18 mouse cellular contexts compared by ENCODE assay signal in genomic region chr15:102239851-102240250, GRCm38 (mm10). TPM values are rescaled to one million over a fixed set of nuclear protein-coding genes. Genes with fewer than 3 reads are reported as not detected.
DNase-seq lines count a peak whose midpoint lies in the region; ATAC-seq and TF ChIP-seq lines count a peak whose summit lies in the region.
"Had no signal": no experiment of that assay in that cellular context is flagged by ENCODE, and none has a peak within 500 bp of the region (broad histone marks: within the 10 kb centered on the region; RNA-seq: fewer than 3 reads in every experiment).

No protein-coding gene starts in this region.

- ATAC-seq in heart, postnatal 0 days (ENCODE audit: insufficient read depth, low read depth): no peak
- no peak for ATAC-seq in heart, embryonic 12.5 days (ENCODE audit: insufficient number of reproducible peaks, low FRiP score)
- ATAC-seq in lung, embryonic 15.5 days (ENCODE audit: borderline replicate concordance, extremely low read depth, low FRiP score, low TSS enrichment): no peak
- ATAC-seq in hindbrain, postnatal 0 days: no peak
- ATAC-seq: activated CD4-positive, CD25-positive, alpha-beta regulatory T cell, adult 4 months; Patski had no signal

- intact Hi-C loops in left cerebral cortex, adult 2 months (cut with DNase I): loop anchor here (1.0 kb wide), 1 partner anchor 75 kb away; no protein-coding TSS in a partner anchor

- H3K4me3 ChIP-seq in heart, postnatal 0 days (ENCODE audit: low read depth, low read length): no peak overlapping the region
- no peak overlapping the region for H3K4me3 ChIP-seq in heart, embryonic 12.5 days
- H3K4me3 ChIP-seq in lung, embryonic 15.5 days: no peak overlapping the region
- peak overlapping the region; percentile 33 for H3K4me3 ChIP-seq in ES-Bruce4 (ENCODE audit: low read depth, low read length)
- no peak overlapping the region for H3K4me3 ChIP-seq in brown adipose tissue, adult 24 weeks (ENCODE audit: insufficient read depth, low read depth, low read length)
- no peak overlapping the region for H3K4me3 ChIP-seq in left cerebral cortex, adult 2 months
- no peak overlapping the region for H3K4me3 ChIP-seq in hindbrain, postnatal 0 days (ENCODE audit: low read length)
- H3K4me3 ChIP-seq: hindbrain, embryonic 13.5 days; midbrain, embryonic 12.5 days; neural tube, embryonic 12.5 days had no signal

- H3K27ac ChIP-seq in heart, postnatal 0 days (ENCODE audit: low read depth): 0 out of 2 replicates have a peak overlapping the region, but pooled peaks have one; percentile 2
- H3K27ac ChIP-seq in heart, embryonic 12.5 days (ENCODE audit: poor library complexity, severe bottlenecking): no peak overlapping the region
- peak overlapping the region; percentile 42; the same call in 1 of the 2 replicates for H3K27ac ChIP-seq in lung, embryonic 15.5 days
- H3K27ac ChIP-seq in ES-Bruce4 (ENCODE audit: insufficient read depth, low read length): peak overlapping the region; percentile 84
- H3K27ac ChIP-seq in brown adipose tissue, adult 24 weeks (replicated peaks; ENCODE audit: low read depth, low read length): peak overlapping the region; percentile 18
- H3K27ac ChIP-seq in left cerebral cortex, adult 2 months: no peak overlapping the region
- no peak overlapping the region for H3K27ac ChIP-seq in hindbrain, postnatal 0 days
- H3K27ac ChIP-seq: hindbrain, embryonic 13.5 days; midbrain, embryonic 12.5 days; neural tube, embryonic 12.5 days had no signal

- H3K27me3 ChIP-seq in heart, postnatal 0 days (ENCODE audit: control insufficient read depth, insufficient read depth, low read length): no peaks in the 10 kb centered on the region
- peaks cover 45% of the 10 kb centered on the region for H3K27me3 ChIP-seq in heart, embryonic 12.5 days (replicated peaks)
- no peaks in the 10 kb centered on the region for H3K27me3 ChIP-seq in lung, embryonic 15.5 days
- H3K27me3 ChIP-seq in ES-Bruce4 (ENCODE audit: control insufficient read depth, insufficient read depth, low read length, poor library complexity, severe bottlenecking): no peaks in the 10 kb centered on the region
- H3K27me3 ChIP-seq in hindbrain, postnatal 0 days (ENCODE audit: insufficient read depth, low read length): peaks cover 4% of the 10 kb centered on the region; the same call in 1 of the 2 replicates
- H3K27me3 ChIP-seq: Patski had no signal

- WGBS in heart, postnatal 0 days: 68% methylated on average over 11 of the region's 11 CpGs
- 71% methylated on average over 11 of the region's 11 CpGs for WGBS in heart, embryonic 12.5 days
- whole genome bisulfite sequencing in lung, embryonic 15.5 days: 72% methylated on average over 11 of the region's 11 CpGs
- 81% methylated on average over 11 of the region's 11 CpGs for WGBS in hindbrain, postnatal 0 days

- no peak for DNase-seq in heart, postnatal 0 days (ENCODE audit: low spot score)
- DNase-seq in lung, postnatal 36 days: no peak
- no peak for DNase-seq in left cerebral cortex, adult 2 months (ENCODE audit: extremely low spot score in 1 of 2, low spot score in 2 of 2)
- DNase-seq in hindbrain, postnatal 0 days (ENCODE audit: low spot score): no peak

- peaks cover 2% of the 10 kb centered on the region; the same call in 1 of the 2 replicates for H3K4me1 ChIP-seq in heart, postnatal 0 days (ENCODE audit: control insufficient read depth, insufficient read depth)
- H3K4me1 ChIP-seq in heart, embryonic 12.5 days (replicated peaks): peaks cover 36% of the 10 kb centered on the region
- peaks cover 49% of the 10 kb centered on the region for H3K4me1 ChIP-seq in lung, embryonic 15.5 days
- H3K4me1 ChIP-seq in ES-Bruce4 (ENCODE audit: control insufficient read depth, insufficient read depth, low read length): peaks cover 6% of the 10 kb centered on the region
- peaks cover 25% of the 10 kb centered on the region for H3K4me1 ChIP-seq in brown adipose tissue, adult 24 weeks (ENCODE audit: control insufficient read depth, insufficient read depth, insufficient read length, low read length)
- peaks cover 5% of the 10 kb centered on the region; the same call in 1 of the 2 replicates for H3K4me1 ChIP-seq in hindbrain, postnatal 0 days (ENCODE audit: insufficient read depth, low read length)

- no peaks in the 10 kb centered on the region for H3K36me3 ChIP-seq in heart, postnatal 0 days (replicated peaks; ENCODE audit: control insufficient read depth, insufficient read depth, low read length)
- H3K36me3 ChIP-seq in heart, embryonic 12.5 days: peaks cover 12% of the 10 kb centered on the region; the same call in 1 of the 2 replicates
- H3K36me3 ChIP-seq in lung, embryonic 15.5 days: peaks cover 43% of the 10 kb centered on the region
- H3K36me3 ChIP-seq in ES-Bruce4 (ENCODE audit: control insufficient read depth, insufficient read depth, low read length, poor library complexity, severe bottlenecking): peaks cover 13% of the 10 kb centered on the region
- H3K36me3 ChIP-seq in hindbrain, postnatal 0 days (ENCODE audit: insufficient read depth, low read length): peaks cover 2% of the 10 kb centered on the region; the same call in 1 of the 2 replicates
- H3K36me3 ChIP-seq: hindbrain, embryonic 13.5 days; midbrain, embryonic 12.5 days had no signal

- no peaks in the 10 kb centered on the region for H3K9me3 ChIP-seq in heart, postnatal 0 days (replicated peaks; ENCODE audit: control insufficient read depth, low read length)
- no peaks in the 10 kb centered on the region for H3K9me3 ChIP-seq in heart, embryonic 12.5 days (replicated peaks)
- H3K9me3 ChIP-seq in lung, embryonic 15.5 days: no peaks in the 10 kb centered on the region
- no peaks in the 10 kb centered on the region for H3K9me3 ChIP-seq in ES-Bruce4 (replicated peaks; ENCODE audit: control insufficient read depth, insufficient read depth, low read length, poor library complexity, severe bottlenecking)
- no peaks in the 10 kb centered on the region for H3K9me3 ChIP-seq in hindbrain, postnatal 0 days (ENCODE audit: low read length)
- H3K9me3 ChIP-seq: hindbrain, embryonic 13.5 days; midbrain, embryonic 12.5 days; neural tube, embryonic 12.5 days had no signal

- no peak for TF ChIP-seq EP300 in heart, postnatal 0 days (IDR thresholded peaks at IDR 0.05; ENCODE audit: low read depth)
- no peak for TF ChIP-seq EP300 in ES-Bruce4 (IDR thresholded peaks at IDR 0.05; ENCODE audit: insufficient read depth, low read depth, low read length)

- TF ChIP-seq POLR2A in ES-Bruce4 (IDR thresholded peaks at IDR 0.05; ENCODE audit: insufficient read depth, low read length): no peak

- H3K9ac ChIP-seq in heart, postnatal 0 days (replicated peaks; ENCODE audit: low read depth, low read length): no peak overlapping the region
- no peak overlapping the region for H3K9ac ChIP-seq in heart, embryonic 12.5 days
- no peak overlapping the region for H3K9ac ChIP-seq in lung, embryonic 15.5 days
- H3K9ac ChIP-seq in ES-Bruce4 (ENCODE audit: low read depth, poor library complexity, severe bottlenecking): peak overlapping the region; percentile 9
- no peak overlapping the region for H3K9ac ChIP-seq in hindbrain, postnatal 0 days (replicated peaks; ENCODE audit: low read length)
- H3K9ac ChIP-seq: hindbrain, embryonic 13.5 days; liver, postnatal 0 days; midbrain, embryonic 12.5 days; neural tube, embryonic 12.5 days had no signal

- no peak overlapping the region for H3K4me2 ChIP-seq in heart, postnatal 0 days (ENCODE audit: low read depth, low read length)
- H3K4me2 ChIP-seq in heart, embryonic 12.5 days: no peak overlapping the region
- no peak overlapping the region for H3K4me2 ChIP-seq in lung, embryonic 15.5 days
- H3K4me2 ChIP-seq in hindbrain, postnatal 0 days (ENCODE audit: low read depth, low read length): no peak overlapping the region
- H3K4me2 ChIP-seq: hindbrain, embryonic 13.5 days; midbrain, embryonic 12.5 days; neural tube, embryonic 12.5 days had no signal

- TF ChIP-seq CTCF in heart, postnatal 0 days (IDR thresholded peaks at IDR 0.05; ENCODE audit: low read depth): no peak
- TF ChIP-seq CTCF in ES-Bruce4 (IDR thresholded peaks at IDR 0.05; ENCODE audit: low read depth, low read length): no peak
- no peak for TF ChIP-seq CTCF in left cerebral cortex, adult 2 months (IDR thresholded peaks at IDR 0.05)
- no peak for TF ChIP-seq CTCF in hindbrain, postnatal 0 days (IDR thresholded peaks at IDR 0.05; ENCODE audit: low read depth)

RNA-seq across cellular contexts. Expression of gene Itgb7, which starts 8.1 kb away (rescaled TPM):
- total RNA-seq in heart, postnatal 0 days (2014; rRNA removed; ENCODE audit: low replicate concordance): 0.23 and 1.1 TPM in 2 replicates
- 0.79 and 0.92 TPM in 2 replicates for polyA plus RNA-seq in heart, postnatal 0 days (2015; fragmentation: Nextera tagmentation; extraction: Ambion mirVana)
- 0.38 and 0.72 TPM in 2 replicates for polyA plus RNA-seq in heart, embryonic 12.5 days (2016; fragmentation: Nextera tagmentation; extraction: Ambion mirVana)
- polyA plus RNA-seq in lung, embryonic 15.5 days (2015; fragmentation: Nextera tagmentation; extraction: Ambion mirVana): 2.0 and 3.2 TPM in 2 replicates
- 3.1 and 9.7 TPM in 2 replicates for polyA plus RNA-seq in ES-Bruce4 (2011; ENCODE audit: insufficient read depth, insufficient read length, low read depth, missing spikeins)
- 2.0 and 4.6 TPM in 2 replicates for polyA plus RNA-seq in brown adipose tissue, adult 24 weeks (2012; ENCODE audit: insufficient read depth, insufficient read length, missing spikeins)
- total RNA-seq in left cerebral cortex, adult 2 months (2021): 1 to 10 TPM in 1 of 2 experiments, under 1 TPM in 1; 0.86 to 1.3 TPM
- total RNA-seq in hindbrain, postnatal 0 days (2014; rRNA removed): 0.40 and 1.2 TPM in 2 replicates
- polyA plus RNA-seq in hindbrain, postnatal 0 days (2015; fragmentation: Nextera tagmentation; extraction: Ambion mirVana): 1.3 and 2.1 TPM in 2 replicates

RNA-seq across cellular contexts. Expression of gene Rarg, which starts 17.5 kb away (rescaled TPM):
- total RNA-seq in heart, postnatal 0 days (2014; rRNA removed; ENCODE audit: low replicate concordance): 8.9 and 9.7 TPM in 2 replicates
- 5.4 and 6.0 TPM in 2 replicates for polyA plus RNA-seq in heart, postnatal 0 days (2015; fragmentation: Nextera tagmentation; extraction: Ambion mirVana)
- polyA plus RNA-seq in heart, embryonic 12.5 days (2016; fragmentation: Nextera tagmentation; extraction: Ambion mirVana): 12.0 TPM in 2 replicates
- polyA plus RNA-seq in lung, embryonic 15.5 days (2015; fragmentation: Nextera tagmentation; extraction: Ambion mirVana): 43.7 and 43.8 TPM in 2 replicates
- 38.6 and 42.7 TPM in 2 replicates for polyA plus RNA-seq in ES-Bruce4 (2011; ENCODE audit: insufficient read depth, insufficient read length, low read depth, missing spikeins)
- polyA plus RNA-seq in brown adipose tissue, adult 24 weeks (2012; ENCODE audit: insufficient read depth, insufficient read length, missing spikeins): 10.3 and 12.1 TPM in 2 replicates
- 10 to 100 TPM; 13.8 to 17.1 TPM for total RNA-seq in left cerebral cortex, adult 2 months (2021)
- total RNA-seq in hindbrain, postnatal 0 days (2014; rRNA removed): 8.8 and 11.4 TPM in 2 replicates
- 3.8 and 4.4 TPM in 2 replicates for polyA plus RNA-seq in hindbrain, postnatal 0 days (2015; fragmentation: Nextera tagmentation; extraction: Ambion mirVana)

RNA-seq across cellular contexts. Expression of gene Gm9918, which starts 30.5 kb away (rescaled TPM):
- total RNA-seq in heart, postnatal 0 days (2014; rRNA removed; ENCODE audit: low replicate concordance): not detected in 2 replicates
- not detected in 2 replicates for polyA plus RNA-seq in heart, postnatal 0 days (2015; fragmentation: Nextera tagmentation; extraction: Ambion mirVana)
- polyA plus RNA-seq in heart, embryonic 12.5 days (2016; fragmentation: Nextera tagmentation; extraction: Ambion mirVana): 0.19 TPM in 1 of 2 replicates, not detected in the other
- 0.53 and 0.57 TPM in 2 replicates for polyA plus RNA-seq in lung, embryonic 15.5 days (2015; fragmentation: Nextera tagmentation; extraction: Ambion mirVana)
- polyA plus RNA-seq in ES-Bruce4 (2011; ENCODE audit: insufficient read depth, insufficient read length, low read depth, missing spikeins): 0.81 and 1.1 TPM in 2 replicates
- not detected in 2 replicates for polyA plus RNA-seq in brown adipose tissue, adult 24 weeks (2012; ENCODE audit: insufficient read depth, insufficient read length, missing spikeins)
- total RNA-seq in left cerebral cortex, adult 2 months (2021): not detected
- not detected in 2 replicates for total RNA-seq in hindbrain, postnatal 0 days (2014; rRNA removed)
- 0.06 TPM in 1 of 2 replicates, not detected in the other for polyA plus RNA-seq in hindbrain, postnatal 0 days (2015; fragmentation: Nextera tagmentation; extraction: Ambion mirVana)
- total RNA-seq: adrenal gland, postnatal 10 days; gastrocnemius, postnatal 10 days; heart, adult 18-20 months had no signal
- polyA plus RNA-seq: activated CD4-positive, CD25-positive, alpha-beta regulatory T cell, adult 4 months; C2C12; liver, postnatal 0 days had no signal

RNA-seq across cellular contexts. Expression of gene Csad, which starts 35.3 kb away (rescaled TPM):
- total RNA-seq in heart, postnatal 0 days (2014; rRNA removed; ENCODE audit: low replicate concordance): 43.9 and 64.7 TPM in 2 replicates
- 27.7 and 33.1 TPM in 2 replicates for polyA plus RNA-seq in heart, postnatal 0 days (2015; fragmentation: Nextera tagmentation; extraction: Ambion mirVana)
- polyA plus RNA-seq in heart, embryonic 12.5 days (2016; fragmentation: Nextera tagmentation; extraction: Ambion mirVana): 39.1 and 39.4 TPM in 2 replicates
- 74.1 and 78.1 TPM in 2 replicates for polyA plus RNA-seq in lung, embryonic 15.5 days (2015; fragmentation: Nextera tagmentation; extraction: Ambion mirVana)
- polyA plus RNA-seq in ES-Bruce4 (2011; ENCODE audit: insufficient read depth, insufficient read length, low read depth, missing spikeins): 17.8 and 19.3 TPM in 2 replicates
- 137 and 181 TPM in 2 replicates for polyA plus RNA-seq in brown adipose tissue, adult 24 weeks (2012; ENCODE audit: insufficient read depth, insufficient read length, missing spikeins)
- 10 to 100 TPM; 28.5 to 30.4 TPM for total RNA-seq in left cerebral cortex, adult 2 months (2021)
- total RNA-seq in hindbrain, postnatal 0 days (2014; rRNA removed): 56.9 and 67.2 TPM in 2 replicates
- polyA plus RNA-seq in hindbrain, postnatal 0 days (2015; fragmentation: Nextera tagmentation; extraction: Ambion mirVana): 41.8 and 43.1 TPM in 2 replicates

RNA-seq across cellular contexts. Expression of gene Zfp740, which starts 36.8 kb away (rescaled TPM):
- total RNA-seq in heart, postnatal 0 days (2014; rRNA removed; ENCODE audit: low replicate concordance): 31.1 and 38.4 TPM in 2 replicates
- 17.7 and 18.8 TPM in 2 replicates for polyA plus RNA-seq in heart, postnatal 0 days (2015; fragmentation: Nextera tagmentation; extraction: Ambion mirVana)
- 47.3 and 48.6 TPM in 2 replicates for polyA plus RNA-seq in heart, embryonic 12.5 days (2016; fragmentation: Nextera tagmentation; extraction: Ambion mirVana)
- polyA plus RNA-seq in lung, embryonic 15.5 days (2015; fragmentation: Nextera tagmentation; extraction: Ambion mirVana): 60.7 and 67.1 TPM in 2 replicates
- 53.7 and 54.3 TPM in 2 replicates for polyA plus RNA-seq in ES-Bruce4 (2011; ENCODE audit: insufficient read depth, insufficient read length, low read depth, missing spikeins)
- 15.9 and 18.0 TPM in 2 replicates for polyA plus RNA-seq in brown adipose tissue, adult 24 weeks (2012; ENCODE audit: insufficient read depth, insufficient read length, missing spikeins)
- total RNA-seq in left cerebral cortex, adult 2 months (2021): 10 to 100 TPM; 69.6 to 72.4 TPM
- total RNA-seq in hindbrain, postnatal 0 days (2014; rRNA removed): 49.5 and 61.0 TPM in 2 replicates
- polyA plus RNA-seq in hindbrain, postnatal 0 days (2015; fragmentation: Nextera tagmentation; extraction: Ambion mirVana): 33.8 and 37.7 TPM in 2 replicates

Comparison
In these comparisons a context has a peak if more than half of its experiments do, and no peak if none do; other contexts are left out.
1. H3K27ac ChIP-seq: peak in heart, postnatal 0 days (single experiment), lung, embryonic 15.5 days (single experiment), ES-Bruce4 (single experiment) and brown adipose tissue, adult 24 weeks (single experiment); none in heart, embryonic 12.5 days (single experiment), left cerebral cortex, adult 2 months (single experiment) and hindbrain, postnatal 0 days (single experiment).